Mouse (Mus musculus) cortical plate, adult 2 months (tissue): ENCODE measurements around the gene Rnd2.

Experiments
- CTCF ChIP-seq: fragments of 200-500 bp; IDR thresholded peaks from 2 replicates; pipeline ENCODE4 v1.5.1; 2011; ENCODE audit warnings: mild to moderate bottlenecking, control low read depth, low read length; ENCODE audit not compliant: insufficient read depth; ENCODE audit errors: extremely low read depth
- POLR2A ChIP-seq: fragments of 200-500 bp; IDR thresholded peaks from 2 replicates; pipeline ENCODE4 v1.6.1; 2011; ENCODE audit warnings: mild to moderate bottlenecking, low read length, control low read depth; ENCODE audit not compliant: insufficient read depth; ENCODE audit errors: extremely low read depth

GRCm38 (mm10) chr11:101477194-101477551 lies 12.4 kb downstream of the Rnd2 start:
- no peak for TF ChIP-seq CTCF
- TF ChIP-seq POLR2A = no peak
